Mouse (Mus musculus): ENCODE measurements around the gene Zswim9. TPM values are rescaled to one million over a fixed set of nuclear protein-coding genes. Genes with fewer than 3 reads are reported as not detected.

Gene Zswim9
- polyA plus RNA-seq, 2 experiments: 1.8 to 2.4 TPM

- Histone ChIP-seq H3K9ac (replicated peaks) (no peak overlapping the region), H3K36me3 (replicated peaks; ENCODE audit: control insufficient read depth, insufficient read depth, low read depth) (peaks cover 95% of the 10 kb centered on the region), H3K4me2 (ENCODE audit: low read depth) (no peak overlapping the region), H3K9me3 (ENCODE audit: control insufficient read depth, low read length) (no peaks in the 10 kb centered on the region), H3K27ac (no peak overlapping the region), H3K27me3 (ENCODE audit: control insufficient read depth, insufficient read depth, low read length) (no peaks in the 10 kb centered on the region), H3K4me3 (ENCODE audit: insufficient read depth in 1 of 2, low read depth in 2 of 2, low read length in 2 of 2) (no peak overlapping the region), H3K4me1 (replicated peaks; ENCODE audit: control insufficient read depth in 2 of 2, insufficient read depth in 2 of 2, low read length in 1 of 2) (no peaks in the 10 kb centered on the region)
- WGBS (ENCODE audit: insufficient replicate concordance): 86% methylated on average over 5 of the region's 5 CpGs
- TF ChIP-seq CTCF (IDR thresholded peaks at IDR 0.05; ENCODE audit: low read depth): no peak
- no peak for TF ChIP-seq EP300 (IDR thresholded peaks at IDR 0.05; ENCODE audit: low read depth)
- DNase-seq (ENCODE audit: low read depth in 3 of 3, low spot score in 3 of 3) (no peak), ATAC-seq (ENCODE audit: insufficient read depth) (no peak)
Measured at GRCm38 (mm10) chr7:13298821-13299220, 20.3 kb upstream of the Zswim9 start.

GRCm38 (mm10) chr7:13297636-13298035 lies 19.1 kb upstream of the Zswim9 start:
- H3K36me3 ChIP-seq (replicated peaks; ENCODE audit: control insufficient read depth, insufficient read depth, low read depth): peaks cover 95% of the 10 kb centered on the region
- TF ChIP-seq CTCF (IDR thresholded peaks at IDR 0.05; ENCODE audit: low read depth) (no peak), EP300 (IDR thresholded peaks at IDR 0.05; ENCODE audit: low read depth) (no peak)

GRCm38 (mm10) chr7:13295256-13295655 lies 16.7 kb upstream of the Zswim9 start:
- Histone ChIP-seq H3K4me1 (replicated peaks; ENCODE audit: control insufficient read depth in 2 of 2, insufficient read depth in 2 of 2, low read length in 1 of 2) (no peaks in the 10 kb centered on the region), H3K9me3 (ENCODE audit: control insufficient read depth, low read length) (no peaks in the 10 kb centered on the region), H3K36me3 (replicated peaks; ENCODE audit: control insufficient read depth, insufficient read depth, low read depth) (peaks cover 95% of the 10 kb centered on the region), H3K27me3 (ENCODE audit: control insufficient read depth, insufficient read depth, low read length) (no peaks in the 10 kb centered on the region), H3K4me2 (ENCODE audit: low read depth) (no peak overlapping the region), H3K27ac (no peak overlapping the region), H3K4me3 (ENCODE audit: insufficient read depth in 1 of 2, low read depth in 2 of 2, low read length in 2 of 2) (no peak overlapping the region), H3K9ac (replicated peaks) (no peak overlapping the region)
- DNase-seq (ENCODE audit: low read depth in 3 of 3, low spot score in 3 of 3) (no peak), ATAC-seq (ENCODE audit: insufficient read depth) (no peak)
- 87% methylated on average over 7 of the region's 7 CpGs for WGBS (ENCODE audit: insufficient replicate concordance)
- TF ChIP-seq EP300 (IDR thresholded peaks at IDR 0.05; ENCODE audit: low read depth) (no peak), CTCF (IDR thresholded peaks at IDR 0.05; ENCODE audit: low read depth) (no peak)

More at GRCm38 (mm10) chr7:13297636-13298035, 19.1 kb upstream of the Zswim9 start:
- no peaks in the 10 kb centered on the region for H3K27me3 ChIP-seq (ENCODE audit: control insufficient read depth, insufficient read depth, low read length)
- H3K4me2 ChIP-seq (ENCODE audit: low read depth): no peak overlapping the region
- no peak overlapping the region for H3K4me3 ChIP-seq (ENCODE audit: insufficient read depth in 1 of 2, low read depth in 2 of 2, low read length in 2 of 2)
- no peaks in the 10 kb centered on the region for H3K9me3 ChIP-seq (ENCODE audit: control insufficient read depth, low read length)
- DNase-seq (ENCODE audit: low read depth in 3 of 3, low spot score in 3 of 3) (no peak), ATAC-seq (ENCODE audit: insufficient read depth) (no peak)
- WGBS (ENCODE audit: insufficient replicate concordance): 80% methylated on average over 1 of the region's 1 CpGs
- no peak overlapping the region for H3K9ac ChIP-seq (replicated peaks)
- H3K4me1 ChIP-seq (replicated peaks; ENCODE audit: control insufficient read depth in 2 of 2, insufficient read depth in 2 of 2, low read length in 1 of 2): no peaks in the 10 kb centered on the region
- no peak overlapping the region for H3K27ac ChIP-seq

GRCm38 (mm10) chr7:13293878-13294855 lies 15.6 kb upstream of the Zswim9 start:
- WGBS (ENCODE audit: insufficient replicate concordance): 68% methylated on average over 11 of the region's 11 CpGs
- no peak for DNase-seq (ENCODE audit: low read depth in 3 of 3, low spot score in 3 of 3)
- peaks cover 96% of the 10 kb centered on the region for H3K36me3 ChIP-seq (replicated peaks; ENCODE audit: control insufficient read depth, insufficient read depth, low read depth)

GRCm38 (mm10) chr7:13291370-13291769 lies 12.8 kb upstream of the Zswim9 start:
- H3K36me3 ChIP-seq (replicated peaks; ENCODE audit: control insufficient read depth, insufficient read depth, low read depth): peaks cover 100% of the 10 kb centered on the region

More at GRCm38 (mm10) chr7:13293878-13294855, 15.6 kb upstream of the Zswim9 start:
- Histone ChIP-seq H3K9me3 (ENCODE audit: control insufficient read depth, low read length) (no peaks in the 10 kb centered on the region), H3K27me3 (ENCODE audit: control insufficient read depth, insufficient read depth, low read length) (no peaks in the 10 kb centered on the region), H3K9ac (replicated peaks) (no peak overlapping the region), H3K4me1 (replicated peaks; ENCODE audit: control insufficient read depth in 2 of 2, insufficient read depth in 2 of 2, low read length in 1 of 2) (no peaks in the 10 kb centered on the region), H3K4me3 (ENCODE audit: insufficient read depth in 1 of 2, low read depth in 2 of 2, low read length in 2 of 2) (no peak overlapping the region), H3K4me2 (ENCODE audit: low read depth) (no peak overlapping the region), H3K27ac (no peak overlapping the region)
- no peak for ATAC-seq (ENCODE audit: insufficient read depth)
- TF ChIP-seq EP300 (IDR thresholded peaks at IDR 0.05; ENCODE audit: low read depth): no peak
- no peak for TF ChIP-seq CTCF (IDR thresholded peaks at IDR 0.05; ENCODE audit: low read depth)

More at GRCm38 (mm10) chr7:13291370-13291769, 12.8 kb upstream of the Zswim9 start:
- H3K27me3 ChIP-seq (ENCODE audit: control insufficient read depth, insufficient read depth, low read length): no peaks in the 10 kb centered on the region
- H3K4me2 ChIP-seq (ENCODE audit: low read depth): no peak overlapping the region
- no peak overlapping the region for H3K27ac ChIP-seq
- DNase-seq (ENCODE audit: low read depth in 3 of 3, low spot score in 3 of 3) (no peak), ATAC-seq (ENCODE audit: insufficient read depth) (no peak)
- H3K4me1 ChIP-seq (replicated peaks; ENCODE audit: control insufficient read depth in 2 of 2, insufficient read depth in 2 of 2, low read length in 1 of 2): no peaks in the 10 kb centered on the region
- H3K9ac ChIP-seq (replicated peaks): no peak overlapping the region
- TF ChIP-seq EP300 (IDR thresholded peaks at IDR 0.05; ENCODE audit: low read depth) (no peak), CTCF (IDR thresholded peaks at IDR 0.05; ENCODE audit: low read depth) (no peak)
- H3K9me3 ChIP-seq (ENCODE audit: control insufficient read depth, low read length): no peaks in the 10 kb centered on the region
- H3K4me3 ChIP-seq (ENCODE audit: insufficient read depth in 1 of 2, low read depth in 2 of 2, low read length in 2 of 2): no peak overlapping the region
- WGBS (ENCODE audit: insufficient replicate concordance): 72% methylated on average over 2 of the region's 2 CpGs

All from liver, embryonic 14.5 days (tissue).